Mouse (Mus musculus) MEL (cell line): ENCODE data around the gene Peli1. TPM values are rescaled to one million over a fixed set of nuclear protein-coding genes. Genes with fewer than 3 reads are reported as not detected.

Source experiments
- DNase-seq: peaks from one replicate; pipeline ENCODE4 v3.0.0; 2011; ENCODE audit warnings: low read depth, low spot score
- H3K27ac ChIP-seq: 2 replicates; pipeline ENCODE4 v1.5.1; 2012; ENCODE audit warnings: low read depth, mild to moderate bottlenecking, control low read depth, low read length, moderate library complexity; ENCODE audit not compliant: control insufficient read depth
- H3K27me3 ChIP-seq, 2 experiments: fragments of 150-350 bp in 1 of 2; sonication (generic) in 1 of 2; 2 replicates each; pipeline ENCODE4 v1.6.1; 2012; ENCODE audit warnings: low read length in 2 of 2, mild to moderate bottlenecking in 2 of 2, improper control_type of control experiment in 1 of 2, moderate library complexity in 1 of 2; ENCODE audit not compliant: insufficient read depth in 2 of 2, control insufficient read depth in 1 of 2
- H3K36me3 ChIP-seq, 2 experiments: 2 replicates each; pipeline ENCODE4 v1.6.1; 2012 to 2014; ENCODE audit warnings: low read length in 2 of 2, improper control_type of control experiment in 1 of 2, inconsistent platforms in 1 of 2, mild to moderate bottlenecking in 1 of 2; ENCODE audit not compliant: insufficient read depth in 2 of 2, control insufficient read depth in 1 of 2
- H3K4me1 ChIP-seq, 2 experiments: fragments of 150-350 bp in 1 of 2; sonication (generic) in 1 of 2; 2 replicates each; pipeline ENCODE4 v1.6.1; 2012; ENCODE audit warnings: low read length in 2 of 2, improper control_type of control experiment in 1 of 2, mild to moderate bottlenecking in 1 of 2; ENCODE audit not compliant: insufficient read depth in 2 of 2, control insufficient read depth in 1 of 2
- H3K4me3 ChIP-seq, 2 experiments: fragments of 150-350 bp in 1 of 2; sonication (generic) in 1 of 2; 2 replicates each; pipeline ENCODE4 v1.5.1; 2012; ENCODE audit warnings: low read depth in 2 of 2, low read length in 2 of 2, mild to moderate bottlenecking in 2 of 2, moderate library complexity in 2 of 2, control low read depth in 1 of 2, improper control_type of control experiment in 1 of 2; ENCODE audit not compliant: control insufficient read depth in 1 of 2, insufficient read depth in 1 of 2
- H3K79me2 ChIP-seq: 2 replicates; pipeline ENCODE4 v1.6.1; 2012; ENCODE audit warnings: mild to moderate bottlenecking, low read length, moderate library complexity; ENCODE audit not compliant: control insufficient read depth, poor library complexity, insufficient read depth
- H3K9ac ChIP-seq: 2 replicates; pipeline ENCODE4 v1.6.1; 2012; ENCODE audit warnings: low read depth, mild to moderate bottlenecking, control low read depth, low read length, moderate library complexity; ENCODE audit not compliant: control insufficient read depth, poor library complexity, severe bottlenecking
- H3K9me3 ChIP-seq: fragments of 150-350 bp; sonication (generic); replicated peaks from 2 replicates; pipeline ENCODE4 v1.6.1; 2012; ENCODE audit warnings: mild to moderate bottlenecking, low read length, improper control_type of control experiment, moderate library complexity; ENCODE audit not compliant: insufficient read depth
- CTCF ChIP-seq, 3 experiments: IDR thresholded peaks in 2 of 3; conservative IDR thresholded peaks in 1 of 3; 2 replicates each; pipeline ENCODE4 v1.5.1; 2011 to 2012; ENCODE audit warnings: low read length in 3 of 3, low read depth in 2 of 3, mild to moderate bottlenecking in 2 of 3, improper control_type of control experiment in 1 of 3, inconsistent platforms in 1 of 3, mixed read lengths in 1 of 3, moderate library complexity in 1 of 3; ENCODE audit not compliant: control insufficient read depth in 1 of 3, insufficient read depth in 1 of 3, poor library complexity in 1 of 3, severe bottlenecking in 1 of 3
- E2F4 ChIP-seq: IDR thresholded peaks from 2 replicates; pipeline ENCODE4 v1.6.1; 2011; ENCODE audit warnings: low read depth, low read length, improper control_type of control experiment, borderline replicate concordance
- ELF1 ChIP-seq: IDR thresholded peaks from 2 replicates; pipeline ENCODE4 v1.6.1; 2014; ENCODE audit warnings: low read depth, mild to moderate bottlenecking, inconsistent platforms, low read length, improper control_type of control experiment, moderate library complexity
- EP300 ChIP-seq, 2 experiments: IDR thresholded peaks; 2 replicates each; pipeline ENCODE4 v1.6.1; 2011; ENCODE audit warnings: improper control_type of control experiment in 2 of 2, low read length in 2 of 2, low read depth in 1 of 2, mild to moderate bottlenecking in 1 of 2
- ETS1 ChIP-seq: IDR thresholded peaks from 2 replicates; pipeline ENCODE4 v1.6.1; 2012; ENCODE audit warnings: low read depth, mild to moderate bottlenecking, inconsistent platforms, low read length, improper control_type of control experiment, moderate library complexity
- JUND ChIP-seq: IDR thresholded peaks from 2 replicates; pipeline ENCODE4 v1.6.1; 2011; ENCODE audit warnings: low read depth, mild to moderate bottlenecking, improper control_type of control experiment, low read length
- KAT2A ChIP-seq: conservative IDR thresholded peaks from 2 replicates; pipeline ENCODE4 v1.6.1; 2012; ENCODE audit warnings: low read depth, low read length, improper control_type of control experiment, inconsistent platforms
- MAFK ChIP-seq: IDR thresholded peaks from 2 replicates; pipeline ENCODE4 v1.6.1; 2011; ENCODE audit warnings: low read depth, mild to moderate bottlenecking, low read length, improper control_type of control experiment, borderline replicate concordance
- MAZ ChIP-seq: IDR thresholded peaks from 2 replicates; pipeline ENCODE4 v1.6.1; 2012; ENCODE audit warnings: low read depth, mild to moderate bottlenecking, inconsistent platforms, low read length, improper control_type of control experiment
- MEF2A ChIP-seq: IDR thresholded peaks from 2 replicates; pipeline ENCODE4 v1.6.1; 2014; ENCODE audit warnings: low read depth, mild to moderate bottlenecking, inconsistent platforms, low read length, improper control_type of control experiment; ENCODE audit not compliant: poor library complexity, insufficient replicate concordance, severe bottlenecking; ENCODE audit errors: extremely low read depth
- MXI1 ChIP-seq: IDR thresholded peaks from 2 replicates; pipeline ENCODE4 v1.6.1; 2011; ENCODE audit warnings: mild to moderate bottlenecking, low read depth, low read length, improper control_type of control experiment
- MYC ChIP-seq: IDR thresholded peaks from 2 replicates; pipeline ENCODE4 v1.6.1; 2011; ENCODE audit warnings: low read depth, mild to moderate bottlenecking, low read length, improper control_type of control experiment, moderate library complexity
- NELFE ChIP-seq: IDR thresholded peaks from 2 replicates; pipeline ENCODE4 v1.6.1; 2011; ENCODE audit warnings: low read depth, low read length, improper control_type of control experiment
- POLR2A ChIP-seq, 2 experiments: IDR thresholded peaks; 2 replicates each; pipeline ENCODE4 v1.6.1; 2011 to 2012; ENCODE audit warnings: low read length in 2 of 2, mild to moderate bottlenecking in 2 of 2, control low read depth in 1 of 2, improper control_type of control experiment in 1 of 2, low read depth in 1 of 2, moderate library complexity in 1 of 2; ENCODE audit not compliant: control insufficient read depth in 1 of 2, insufficient read depth in 1 of 2, poor library complexity in 1 of 2
- POLR2AphosphoS5 ChIP-seq: IDR thresholded peaks from 2 replicates; pipeline ENCODE4 v1.6.1; 2012; ENCODE audit warnings: low read depth, borderline replicate concordance, mild to moderate bottlenecking, inconsistent platforms, low read length, moderate library complexity, mixed read lengths
- RAD21 ChIP-seq: IDR thresholded peaks from 2 replicates; pipeline ENCODE4 v1.6.1; 2011; ENCODE audit warnings: mild to moderate bottlenecking, low read depth, low read length, improper control_type of control experiment
- SMC3 ChIP-seq: IDR thresholded peaks from 2 replicates; pipeline ENCODE4 v1.6.1; 2011; ENCODE audit warnings: low read depth, low read length, improper control_type of control experiment
- TBP ChIP-seq: IDR thresholded peaks from 2 replicates; pipeline ENCODE4 v1.8.0; 2011; ENCODE audit warnings: low read depth, low read length, improper control_type of control experiment
- TCF12 ChIP-seq: IDR thresholded peaks from 2 replicates; pipeline ENCODE4 v1.6.1; 2014; ENCODE audit warnings: low read depth, mild to moderate bottlenecking, inconsistent platforms, low read length, improper control_type of control experiment, moderate library complexity
- USF1 ChIP-seq: IDR thresholded peaks from 2 replicates; pipeline ENCODE4 v1.6.1; 2014; ENCODE audit warnings: low read depth, mild to moderate bottlenecking, inconsistent platforms, low read length, improper control_type of control experiment, moderate library complexity
- ZC3H11A ChIP-seq: IDR thresholded peaks from 2 replicates; pipeline ENCODE4 v1.6.1; 2012; ENCODE audit warnings: low read depth, mild to moderate bottlenecking, inconsistent platforms, low read length, improper control_type of control experiment
- ZKSCAN1 ChIP-seq: IDR thresholded peaks from 2 replicates; pipeline ENCODE4 v1.6.1; 2012; ENCODE audit warnings: low read depth, mild to moderate bottlenecking, inconsistent platforms, low read length, improper control_type of control experiment, moderate library complexity
- ZMIZ1 ChIP-seq: IDR thresholded peaks from 2 replicates; pipeline ENCODE4 v1.6.1; 2012; ENCODE audit warnings: low read depth, mild to moderate bottlenecking, inconsistent platforms, low read length, improper control_type of control experiment, moderate library complexity
- polyA plus RNA-seq, 2 experiments: library from polyadenylated mRNA; stranded (reverse) in 1 of 2; unstranded in 1 of 2; fragments of >175 nt in 1 of 2; fragments of >200 nt in 1 of 2; gene quantifications; 2 replicates each; pipeline versions ENCODE4 v1.2.1 to v1.2.4; 2012; ENCODE audit warnings: low replicate concordance in 2 of 2, low read depth in 1 of 2; ENCODE audit not compliant: insufficient read length in 2 of 2, insufficient read depth in 1 of 2, missing spikeins in 1 of 2
- total RNA-seq: library from RNA; depleted of rRNA; stranded (reverse); fragments of 300-350 nt; gene quantifications from 2 replicates; pipeline ENCODE4 v1.2.3, GENCODE M21; 2012

The Peli1 gene
- total and polyA plus RNA-seq, 3 experiments, result 7.5 to 11.6 TPM; not detected in 1

DNA sequence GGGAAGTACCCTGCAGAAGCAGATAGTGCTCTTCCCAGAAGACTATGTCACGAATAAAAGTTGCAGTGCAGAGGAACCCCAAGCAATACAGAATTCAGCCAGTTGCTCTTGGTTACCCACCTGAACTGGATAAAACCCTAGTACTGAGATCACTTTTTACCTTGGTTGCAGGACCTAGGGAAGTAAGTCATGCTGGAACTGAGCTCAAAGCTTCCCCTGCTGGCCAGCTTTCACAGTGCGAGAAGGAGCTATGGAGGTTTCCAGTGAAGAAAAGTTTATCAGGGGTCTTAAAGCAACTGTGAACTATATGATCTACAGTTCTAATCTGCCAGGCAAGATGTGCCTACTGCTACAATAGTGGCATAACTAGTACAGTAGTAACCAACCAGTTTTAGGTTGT lies 5.5 kb downstream of the Peli1 start:
- no peak overlapping the region for H3K4me3 ChIP-seq
- TF ChIP-seq ZKSCAN1, result no peak
- TF ChIP-seq JUND, result no peak
- peak; percentile 32 to 47 (median 40); a peak in 5 of 6 replicates for TF ChIP-seq CTCF (IDR thresholded peaks at IDR 0.05 in 2 of 3, conservative IDR thresholded peaks at IDR 0.05 in 1 of 3; ENCODE audit: control insufficient read depth in 1 of 3, insufficient read depth in 1 of 3, low read depth in 2 of 3, low read length in 3 of 3, poor library complexity in 1 of 3, severe bottlenecking in 1 of 3)
- TF ChIP-seq NELFE, result no peak
- TF ChIP-seq KAT2A, result no peak
- TF ChIP-seq MEF2A, result no peak
- no peak for TF ChIP-seq ZMIZ1
- no peak for TF ChIP-seq USF1
- no peak for TF ChIP-seq E2F4
- no peak; the same call in 1 of the 2 replicates for TF ChIP-seq RAD21
- TF ChIP-seq SMC3, result 0 out of 2 replicates have a peak, but pooled peaks have one; percentile 18
- TF ChIP-seq POLR2A (IDR thresholded peaks at IDR 0.05; ENCODE audit: control insufficient read depth in 1 of 2, insufficient read depth in 1 of 2, low read depth in 1 of 2, low read length in 2 of 2, poor library complexity in 1 of 2), result no peak
- peak; percentile 54 for DNase-seq

GRCm38 (mm10) chr11:21098457-21098856 lies 7.4 kb downstream of the Peli1 start:
- Histone ChIP-seq H3K27ac (no peak overlapping the region), H3K9ac (no peak overlapping the region), H3K27me3 (no peaks in the 10 kb centered on the region), H3K79me2 (peaks cover 32% of the 10 kb centered on the region), H3K4me1 (peaks cover 16 to 17% of the 10 kb centered on the region in 2 experiments), H3K9me3 (no peaks in the 10 kb centered on the region), H3K4me3 (no peak overlapping the region), H3K36me3 (peaks cover 0 to 33% of the 10 kb centered on the region in 2 experiments; a peak in 2 of 4 replicates)
- TF ChIP-seq ZC3H11A (no peak), EP300 (IDR thresholded peaks at IDR 0.05; ENCODE audit: low read depth in 1 of 2, low read length in 2 of 2) (peak in 1 of 2 experiments; percentile 14; a peak in 1 of 4 replicates)
- DNase-seq, result no peak

More for the DNA sequence above, 5.5 kb downstream of the Peli1 start:
- peaks cover 18 to 23% of the 10 kb centered on the region in 2 experiments for H3K4me1 ChIP-seq
- H3K27me3 ChIP-seq, result no peaks in the 10 kb centered on the region
- H3K9me3 ChIP-seq, result no peaks in the 10 kb centered on the region
- H3K36me3 ChIP-seq, result peaks cover 0 to 30% of the 10 kb centered on the region in 2 experiments; a peak in 2 of 4 replicates
- no peak overlapping the region for H3K27ac ChIP-seq
- no peak overlapping the region for H3K9ac ChIP-seq
- peaks cover 38% of the 10 kb centered on the region for H3K79me2 ChIP-seq

- H3K4me3 ChIP-seq, result no peak overlapping the region
- no peaks in the 10 kb centered on the region for H3K27me3 ChIP-seq
- H3K9ac ChIP-seq, result no peak overlapping the region
- no peaks in the 10 kb centered on the region for H3K9me3 ChIP-seq
- peaks cover 29% of the 10 kb centered on the region for H3K79me2 ChIP-seq
- H3K27ac ChIP-seq, result no peak overlapping the region
- TF ChIP-seq MAFK (no peak), MXI1 (no peak), ETS1 (no peak), TBP (no peak), MYC (no peak), EP300 (IDR thresholded peaks at IDR 0.05; ENCODE audit: low read depth in 1 of 2, low read length in 2 of 2) (no peak), CTCF (IDR thresholded peaks at IDR 0.05 in 2 of 3, conservative IDR thresholded peaks at IDR 0.05 in 1 of 3; ENCODE audit: control insufficient read depth in 1 of 3, insufficient read depth in 1 of 3, low read depth in 2 of 3, low read length in 3 of 3, poor library complexity in 1 of 3, severe bottlenecking in 1 of 3) (no peak), ELF1 (no peak), NELFE (no peak), E2F4 (no peak), KAT2A (no peak), POLR2AphosphoS5 (no peak), MAZ (no peak), JUND (no peak), TCF12 (no peak), POLR2A (IDR thresholded peaks at IDR 0.05; ENCODE audit: control insufficient read depth in 1 of 2, insufficient read depth in 1 of 2, low read depth in 1 of 2, low read length in 2 of 2, poor library complexity in 1 of 2) (no peak)
- H3K36me3 ChIP-seq, result peaks cover 0 to 40% of the 10 kb centered on the region in 2 experiments; a peak in 2 of 4 replicates
- no peak for DNase-seq
- H3K4me1 ChIP-seq, result peaks cover 17 to 20% of the 10 kb centered on the region in 2 experiments
Observed at GRCm38 (mm10) chr11:21100704-21101103, 9.6 kb downstream of the Peli1 start.
